Mouse (Mus musculus): ENCODE measurements around the gene Cdc37.

Cdc37 gene

GRCm38 (mm10) chr9:21149654-21150419 lies at the start of gene Cdc37:
TSS of gene Cdc37 (minus strand) at chr9:21149982.
- peak; percentile 92 for DNase-seq

- no peak for DNase-seq
Measured at GRCm38 (mm10) chr9:21198960-21199359, 49.2 kb upstream of the Cdc37 start.

GRCm38 (mm10) chr9:21197981-21198380 lies 48.2 kb upstream of the Cdc37 start:
- DNase-seq: peak; percentile 82

- peak; percentile 63 for DNase-seq
Measured at GRCm38 (mm10) chr9:21196521-21197433, 47.0 kb upstream of the Cdc37 start.

- peak; percentile 56 for DNase-seq
Measured at GRCm38 (mm10) chr9:21195736-21196505, 46.1 kb upstream of the Cdc37 start.

- no peak for DNase-seq
Measured at GRCm38 (mm10) chr9:21194787-21195493, 45.2 kb upstream of the Cdc37 start.

- no peak for DNase-seq
Measured at GRCm38 (mm10) chr9:21193786-21194185, 44.0 kb upstream of the Cdc37 start.

GRCm38 (mm10) chr9:21190670-21191069 lies 40.9 kb upstream of the Cdc37 start:
- no peak for DNase-seq

- no peak for DNase-seq
Measured at GRCm38 (mm10) chr9:21189905-21190304, 40.1 kb upstream of the Cdc37 start.

GRCm38 (mm10) chr9:21185436-21185835 lies 35.7 kb upstream of the Cdc37 start:
- no peak for DNase-seq

GRCm38 (mm10) chr9:21184733-21185132 lies 35.0 kb upstream of the Cdc37 start:
- no peak for DNase-seq

- DNase-seq: no peak
Measured at GRCm38 (mm10) chr9:21183905-21184413, 34.2 kb upstream of the Cdc37 start.

- DNase-seq: no peak
Measured at GRCm38 (mm10) chr9:21183421-21183820, 33.6 kb upstream of the Cdc37 start.

GRCm38 (mm10) chr9:21181421-21182220 lies 31.8 kb upstream of the Cdc37 start:
- no peak for DNase-seq

- DNase-seq: no peak
Measured at GRCm38 (mm10) chr9:21180841-21181240, 31.1 kb upstream of the Cdc37 start.

GRCm38 (mm10) chr9:21180402-21180801 lies 30.6 kb upstream of the Cdc37 start:
- DNase-seq: no peak

- no peak for DNase-seq
Measured at GRCm38 (mm10) chr9:21172364-21172763, 22.6 kb upstream of the Cdc37 start.

GRCm38 (mm10) chr9:21169157-21169556 lies 19.4 kb upstream of the Cdc37 start:
- DNase-seq: no peak

- DNase-seq: peak; percentile 58
Measured at GRCm38 (mm10) chr9:21168161-21169123, 18.7 kb upstream of the Cdc37 start.
